Mouse (Mus musculus) hindbrain, embryonic 14.5 days (tissue): ENCODE data around the gene Nrxn1. TPM values are rescaled to one million over a fixed set of nuclear protein-coding genes. Genes with fewer than 3 reads are reported as not detected.
"Not testable (repeated sequence)": the region's sequence is repeated elsewhere in the genome, so short reads cannot be mapped to it uniquely, and the experiment has no call there.

Experiments used
- ATAC-seq: fragments of 200-750 bp; cut with Nextera tagmentation; 2 replicates; pipeline ENCODE4 v1.8.0; 2017; ENCODE audit warnings: moderate number of reproducible peaks, mild to moderate bottlenecking, moderate TSS enrichment, moderate library complexity; ENCODE audit not compliant: low FRiP score
- DNase-seq: peaks from one replicate; pipeline ENCODE4 v3.0.0-alpha.2; 2015; ENCODE audit warnings: low spot score
- H3K27ac ChIP-seq: fragments of 300-500 bp; sonication (generic); 2 replicates; pipeline ENCODE4 v1.5.1; 2014; ENCODE audit warnings: mild to moderate bottlenecking, moderate library complexity
- H3K27me3 ChIP-seq: fragments of 300-500 bp; sonication (generic); 2 replicates; pipeline ENCODE4 v1.6.1; 2014; ENCODE audit warnings: mild to moderate bottlenecking, low read length, mixed read lengths; ENCODE audit not compliant: control insufficient read depth, insufficient read depth
- H3K36me3 ChIP-seq: fragments of 300-500 bp; sonication (generic); replicated peaks from 2 replicates; pipeline ENCODE4 v1.6.1; 2014; ENCODE audit not compliant: control insufficient read depth, insufficient read depth
- H3K4me1 ChIP-seq: fragments of 300-500 bp; sonication (generic); replicated peaks from 2 replicates; pipeline ENCODE4 v1.6.1; 2014; ENCODE audit warnings: antibody characterized with exemption, low read length, mixed read lengths; ENCODE audit not compliant: control insufficient read depth, insufficient read depth
- H3K4me2 ChIP-seq: fragments of 300-500 bp; sonication (generic); replicated peaks from 2 replicates; pipeline ENCODE4 v1.6.1; 2014; ENCODE audit warnings: mild to moderate bottlenecking, moderate library complexity
- H3K4me3 ChIP-seq: fragments of 300-500 bp; sonication (generic); replicated peaks from 2 replicates; pipeline ENCODE4 v1.5.1; 2014; ENCODE audit warnings: mild to moderate bottlenecking, low read length
- H3K9ac ChIP-seq: fragments of 300-500 bp; sonication (generic); 2 replicates; pipeline ENCODE4 v1.6.1; 2014
- H3K9me3 ChIP-seq: fragments of 300-500 bp; sonication (generic); 2 replicates; pipeline ENCODE4 v1.6.1; 2016; ENCODE audit warnings: low read length; ENCODE audit not compliant: control insufficient read depth
- WGBS: fragments of 180-500 bp; shearing (Covaris S2); extraction: QIAGEN DNeasy Blood & Tissue Kit; methylation state at CpG from one replicate; pipeline ENCODE4 v1.1.7; 2014; 5-methylcytosine and 5-hydroxymethylcytosine counted together
- polyA plus RNA-seq: library from polyadenylated mRNA; unstranded; fragments of >200 nt; fragmentation: Nextera tagmentation; extraction: Ambion mirVana; gene quantifications from 2 replicates; pipeline ENCODE4 v1.2.1, GENCODE M21; 2014

The Nrxn1 gene
- polyA plus RNA-seq, 1 experiment from 2014 or later, result 210 TPM

DNA sequence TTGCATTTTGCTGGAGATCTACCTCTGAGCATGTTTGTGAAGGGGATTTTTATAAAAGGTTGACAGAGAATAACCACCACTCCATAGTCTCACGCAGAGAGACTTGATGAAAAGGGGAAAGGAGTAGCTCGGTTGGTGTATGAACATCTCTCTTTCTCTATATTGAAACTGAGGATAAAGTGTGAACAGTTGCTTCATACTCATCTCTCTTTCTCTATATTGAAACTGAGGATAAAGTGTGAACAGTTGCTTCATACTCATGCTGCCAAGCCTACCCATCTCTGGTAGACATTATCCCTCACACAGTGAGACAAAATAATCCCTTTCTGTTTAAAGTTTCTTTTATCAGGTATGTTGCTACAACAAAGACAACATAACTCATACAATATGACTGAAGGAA lies 854.4 kb downstream of the Nrxn1 start:
- Histone ChIP-seq H3K9me3 (no peaks in the 10 kb centered on the region), H3K27ac (no peak overlapping the region), H3K4me3 (no peak overlapping the region), H3K36me3 (no peaks in the 10 kb centered on the region), H3K4me2 (no peak overlapping the region), H3K9ac (no peak overlapping the region), H3K4me1 (no peaks in the 10 kb centered on the region), H3K27me3 (no peaks in the 10 kb centered on the region)
- 94% methylated on average over 2 of the region's 2 CpGs for WGBS
- DNase-seq (no peak), ATAC-seq (no peak)

DNA sequence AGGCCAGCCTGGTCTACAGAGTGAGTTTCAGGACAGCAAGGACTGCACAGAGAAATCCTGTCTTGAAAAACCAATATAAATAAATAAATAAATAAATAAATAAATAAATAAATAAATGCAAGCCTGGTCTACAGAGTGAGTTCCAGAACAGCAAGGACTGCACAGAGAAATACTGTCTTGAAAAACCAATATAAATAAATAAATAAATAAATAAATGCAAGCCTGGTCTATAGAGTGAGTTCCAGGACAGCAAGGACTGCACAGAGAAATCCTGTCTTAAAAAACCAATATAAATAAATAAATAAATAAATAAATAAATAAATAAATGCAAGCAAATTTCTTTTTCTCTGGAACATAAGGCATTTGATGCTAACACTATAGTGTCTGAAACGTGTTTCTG lies 857.2 kb downstream of the Nrxn1 start:
- not testable (repeated sequence) for H3K9ac ChIP-seq, H3K27me3 ChIP-seq, H3K4me1 ChIP-seq, H3K36me3 ChIP-seq, H3K4me3 ChIP-seq, H3K4me2 ChIP-seq, ATAC-seq, H3K9me3 ChIP-seq, DNase-seq, H3K27ac ChIP-seq
- 86% methylated on average over 1 of the region's 1 CpGs for WGBS

- DNase-seq (no peak), ATAC-seq (no peak)
- Histone ChIP-seq H3K9me3 (no peaks in the 10 kb centered on the region), H3K4me3 (no peak overlapping the region), H3K4me1 (no peaks in the 10 kb centered on the region), H3K36me3 (no peaks in the 10 kb centered on the region), H3K27ac (no peak overlapping the region), H3K9ac (no peak overlapping the region), H3K27me3 (no peaks in the 10 kb centered on the region), H3K4me2 (no peak overlapping the region)
- WGBS, result 67% methylated on average over 2 of the region's 2 CpGs
Observed at GRCm38 (mm10) chr17:90234806-90235205, 858.1 kb downstream of the Nrxn1 start.

DNA sequence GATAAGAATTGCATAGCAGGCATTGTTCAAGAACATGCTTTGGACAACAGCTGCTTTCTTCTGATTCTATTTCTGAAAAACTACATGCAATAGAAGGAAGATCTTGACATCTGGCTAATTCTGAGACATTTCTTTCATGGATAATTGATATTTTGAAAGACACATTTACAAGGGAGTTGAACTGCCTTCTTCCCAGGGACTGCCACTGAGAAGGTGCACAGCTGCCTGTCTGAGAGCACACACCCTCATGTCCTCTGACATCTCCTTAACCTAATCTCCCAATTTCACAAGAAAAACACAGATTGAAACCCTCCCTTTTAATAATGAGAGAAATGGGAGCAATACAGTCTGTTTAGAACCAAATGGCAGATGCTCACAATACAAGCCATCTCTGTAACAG lies 884.3 kb downstream of the Nrxn1 start:
- Histone ChIP-seq H3K27me3 (no peaks in the 10 kb centered on the region), H3K9ac (no peak overlapping the region), H3K4me3 (no peak overlapping the region), H3K27ac (no peak overlapping the region), H3K9me3 (no peaks in the 10 kb centered on the region), H3K4me2 (no peak overlapping the region), H3K36me3 (no peaks in the 10 kb centered on the region), H3K4me1 (0 out of 2 replicates have a peak, but pooled peaks cover 2% of the 10 kb centered on the region)
- no peak for DNase-seq
- ATAC-seq, result no peak

- H3K4me1 ChIP-seq, result 0 out of 2 replicates have a peak, but pooled peaks cover 2% of the 10 kb centered on the region
- no peaks in the 10 kb centered on the region for H3K27me3 ChIP-seq
- no peaks in the 10 kb centered on the region for H3K9me3 ChIP-seq
- ATAC-seq, result peak; percentile 53; the same call in 1 of the 2 replicates
- no peak for DNase-seq
- H3K9ac ChIP-seq, result no peak overlapping the region
- H3K4me2 ChIP-seq, result no peak overlapping the region
- H3K36me3 ChIP-seq, result no peaks in the 10 kb centered on the region
- 35% methylated on average over 5 of the region's 5 CpGs for WGBS
- H3K4me3 ChIP-seq, result no peak overlapping the region
- no peak overlapping the region for H3K27ac ChIP-seq
Observed at GRCm38 (mm10) chr17:90207617-90208016, 885.3 kb downstream of the Nrxn1 start.

GRCm38 (mm10) chr17:90203993-90204392 lies 888.9 kb downstream of the Nrxn1 start:
- Histone ChIP-seq H3K27ac (no peak overlapping the region), H3K36me3 (no peaks in the 10 kb centered on the region), H3K4me1 (0 out of 2 replicates have a peak, but pooled peaks cover 2% of the 10 kb centered on the region), H3K4me2 (no peak overlapping the region), H3K9me3 (no peaks in the 10 kb centered on the region), H3K4me3 (no peak overlapping the region), H3K27me3 (no peaks in the 10 kb centered on the region), H3K9ac (no peak overlapping the region)
- ATAC-seq (no peak), DNase-seq (no peak)

DNA sequence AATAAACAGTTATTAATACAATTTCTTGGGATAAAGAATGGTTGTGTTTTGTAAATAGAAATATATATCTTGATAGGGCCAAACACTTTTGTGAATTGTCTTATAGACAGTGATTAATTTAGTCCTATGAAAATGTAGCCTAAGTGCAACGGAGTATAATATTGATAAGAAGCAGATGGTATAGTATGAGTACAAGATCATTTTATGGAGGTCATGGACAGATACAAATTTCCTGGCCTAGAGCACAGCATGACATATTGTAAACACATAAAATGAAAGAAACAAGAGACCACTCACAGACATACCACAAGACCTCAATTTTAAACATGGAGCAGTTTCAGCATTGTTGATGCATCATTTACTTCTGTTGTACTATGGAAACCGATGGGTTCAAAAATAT lies 890.1 kb downstream of the Nrxn1 start:
- Histone ChIP-seq H3K9ac (no peak overlapping the region), H3K27me3 (no peaks in the 10 kb centered on the region), H3K27ac (no peak overlapping the region), H3K4me2 (no peak overlapping the region), H3K4me3 (no peak overlapping the region), H3K36me3 (no peaks in the 10 kb centered on the region), H3K9me3 (no peaks in the 10 kb centered on the region), H3K4me1 (0 out of 2 replicates have a peak, but pooled peaks cover 2% of the 10 kb centered on the region)
- WGBS, result 83% methylated on average over 2 of the region's 2 CpGs
- DNase-seq (no peak), ATAC-seq (no peak)

DNA sequence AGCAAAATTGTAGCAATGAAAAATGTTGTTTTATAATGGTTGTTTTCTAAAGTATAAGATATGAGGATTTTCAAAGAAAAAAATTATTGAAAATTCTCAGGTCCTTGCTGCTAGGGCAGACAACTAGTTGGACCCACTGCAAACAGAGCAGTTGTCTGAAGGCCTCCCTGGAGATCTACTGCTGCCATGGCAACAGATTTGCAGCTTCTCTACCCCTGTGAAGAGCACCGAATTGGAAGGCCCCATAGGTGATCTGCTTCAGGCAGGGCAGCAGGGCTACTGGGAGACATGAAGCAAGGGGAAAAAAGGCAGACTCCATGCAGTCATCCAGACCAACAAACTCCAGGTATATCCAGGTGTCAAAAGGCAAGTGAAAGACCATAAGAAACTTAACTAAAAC lies 896.1 kb downstream of the Nrxn1 start:
- no peak overlapping the region for H3K9ac ChIP-seq
- H3K4me2 ChIP-seq, result no peak overlapping the region
- DNase-seq (no peak), ATAC-seq (no peak)
- H3K36me3 ChIP-seq, result no peaks in the 10 kb centered on the region
- no peaks in the 10 kb centered on the region for H3K9me3 ChIP-seq
- 0 out of 2 replicates have a peak overlapping the region, but pooled peaks have one; percentile 32 for H3K27ac ChIP-seq
- H3K4me3 ChIP-seq, result no peak overlapping the region
- H3K4me1 ChIP-seq, result peaks cover 4% of the 10 kb centered on the region; the same call in 1 of the 2 replicates
- 4% methylated on average over 1 of the region's 1 CpGs for WGBS
- no peaks in the 10 kb centered on the region for H3K27me3 ChIP-seq

- Histone ChIP-seq H3K9me3 (no peaks in the 10 kb centered on the region), H3K27ac (no peak overlapping the region), H3K4me2 (no peak overlapping the region), H3K9ac (no peak overlapping the region), H3K4me1 (no peaks in the 10 kb centered on the region), H3K27me3 (no peaks in the 10 kb centered on the region), H3K4me3 (no peak overlapping the region), H3K36me3 (no peaks in the 10 kb centered on the region)
- 56% methylated on average over 4 of the region's 4 CpGs for WGBS
- DNase-seq (no peak), ATAC-seq (no peak)
Observed at GRCm38 (mm10) chr17:90141602-90142001, 951.3 kb downstream of the Nrxn1 start.

- no peaks in the 10 kb centered on the region for H3K4me1 ChIP-seq
- no peak overlapping the region for H3K27ac ChIP-seq
- H3K9me3 ChIP-seq, result no peaks in the 10 kb centered on the region
- no peak overlapping the region for H3K4me2 ChIP-seq
- WGBS, result 66% methylated on average over 12 of the region's 12 CpGs
- no peak for DNase-seq
- no peaks in the 10 kb centered on the region for H3K27me3 ChIP-seq
- H3K36me3 ChIP-seq, result no peaks in the 10 kb centered on the region
- no peak for ATAC-seq
- H3K9ac ChIP-seq, result no peak overlapping the region
- no peak overlapping the region for H3K4me3 ChIP-seq
Observed at GRCm38 (mm10) chr17:90130836-90131235, 962.0 kb downstream of the Nrxn1 start.
